Comparison of ENCODE assay signal across 31 mouse cellular contexts in the genomic region with DNA sequence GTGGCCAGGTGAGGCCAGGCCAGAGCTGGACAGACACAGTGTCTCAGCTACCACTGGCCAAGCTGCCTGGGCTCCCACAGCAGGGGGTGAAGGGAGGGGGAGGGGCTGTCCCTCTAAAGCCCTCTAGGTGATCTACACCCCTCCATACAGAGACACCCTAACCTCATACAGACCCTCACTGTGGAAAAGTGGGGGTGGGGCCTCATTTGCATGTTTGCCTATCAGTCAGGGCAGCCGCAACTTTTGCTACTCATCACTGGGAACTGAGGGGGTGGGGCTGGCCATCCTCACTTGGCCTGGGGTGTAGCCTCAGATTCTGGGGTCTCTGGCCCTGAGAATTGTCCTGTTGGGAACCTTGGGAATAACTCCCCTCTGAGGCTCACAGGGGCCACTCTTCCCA. TPM values are rescaled to one million over a fixed set of nuclear protein-coding genes. Genes with fewer than 3 reads are reported as not detected.
DNase-seq lines count a peak whose midpoint lies in the region; ATAC-seq lines count a peak whose summit lies in the region.
"Had no signal": no experiment of that assay in that cellular context is flagged by ENCODE, and none has a peak within 500 bp of the region (broad histone marks: within the 10 kb centered on the region; RNA-seq: fewer than 3 reads in every experiment).

No protein-coding gene starts in this region.

- 0 out of 2 replicates have a peak, but pooled peaks cover 2% of the 10 kb centered on the region for H3K9me3 ChIP-seq in heart, embryonic 12.5 days (replicated peaks)
- no peaks in the 10 kb centered on the region for H3K9me3 ChIP-seq in limb, embryonic 13.5 days
- H3K9me3 ChIP-seq in limb, embryonic 10.5 days (replicated peaks) = no peaks in the 10 kb centered on the region
- H3K9me3 ChIP-seq in forebrain, embryonic 10.5 days = no peaks in the 10 kb centered on the region
- H3K9me3 ChIP-seq: embryonic facial prominence, embryonic 15.5 days; forebrain, embryonic 13.5 days; intestine, embryonic 15.5 days; liver, embryonic 12.5 days; midbrain, embryonic 15.5 days had no signal

- 33% methylated on average over 1 of the region's 1 CpGs for WGBS in heart, embryonic 12.5 days
- 31% methylated on average over 1 of the region's 1 CpGs for WGBS in limb, embryonic 13.5 days
- 29% methylated on average over 1 of the region's 1 CpGs for WGBS in limb, embryonic 10.5 days
- WGBS in forebrain, embryonic 10.5 days = 50% methylated on average over 1 of the region's 1 CpGs

- no peak for DNase-seq in heart, postnatal 25 days (ENCODE audit: low spot score)
- DNase-seq in limb, embryonic 10.5 days (ENCODE audit: low spot score) = no peak
- DNase-seq in testis, postnatal 10 days (ENCODE audit: low spot score) = peak; percentile 62
- no peak for DNase-seq in testis, postnatal 14 days (ENCODE audit: low spot score)
- DNase-seq in forebrain, embryonic 10.5 days (ENCODE audit: extremely low spot score, low spot score) = no peak
- DNase-seq: B cell, adult 2 months; cerebellum, adult 9-10 months; embryo, embryonic 11 days; kidney, postnatal 14 days; layer of hippocampus, adult 9-11 months; liver, postnatal 0 days; lung, postnatal 36 days; thymus, postnatal 14 days had no signal

- no peak overlapping the region for H3K27ac ChIP-seq in heart, embryonic 12.5 days (ENCODE audit: poor library complexity, severe bottlenecking)
- no peak overlapping the region for H3K27ac ChIP-seq in limb, embryonic 13.5 days
- H3K27ac ChIP-seq in limb, embryonic 10.5 days = no peak overlapping the region
- no peak overlapping the region for H3K27ac ChIP-seq in forebrain, embryonic 10.5 days
- H3K27ac ChIP-seq: embryonic facial prominence, embryonic 15.5 days; forebrain, embryonic 13.5 days; hindbrain, postnatal 0 days; intestine, embryonic 15.5 days; liver, embryonic 12.5 days; midbrain, embryonic 15.5 days had no signal

- intact Hi-C loops in heart, postnatal 25 days (cut with DNase I) = loop anchor here (5.0 kb wide), 1 partner anchor 102 kb away; no protein-coding TSS in a partner anchor

- no peak overlapping the region for H3K9ac ChIP-seq in heart, embryonic 12.5 days
- peak overlapping the region; percentile 59; the same call in 1 of the 2 replicates for H3K9ac ChIP-seq in limb, embryonic 13.5 days
- H3K9ac ChIP-seq: embryonic facial prominence, embryonic 15.5 days; liver, embryonic 12.5 days; liver, postnatal 0 days; midbrain, embryonic 15.5 days had no signal

- ATAC-seq in heart, embryonic 12.5 days (ENCODE audit: insufficient number of reproducible peaks, low FRiP score) = peak; percentile 35; the same call in 1 of the 2 replicates
- ATAC-seq in limb, embryonic 13.5 days (ENCODE audit: low FRiP score, low read depth) = no peak
- ATAC-seq: activated CD4-positive, CD25-positive, alpha-beta regulatory T cell, adult 4 months had no signal

- H3K4me1 ChIP-seq in heart, embryonic 12.5 days (replicated peaks) = peaks cover 8% of the 10 kb centered on the region
- peaks cover 4% of the 10 kb centered on the region for H3K4me1 ChIP-seq in limb, embryonic 13.5 days
- peaks cover 5% of the 10 kb centered on the region for H3K4me1 ChIP-seq in limb, embryonic 10.5 days
- peaks cover 27% of the 10 kb centered on the region for H3K4me1 ChIP-seq in forebrain, embryonic 10.5 days

- H3K36me3 ChIP-seq in heart, embryonic 12.5 days = no peaks in the 10 kb centered on the region
- H3K36me3 ChIP-seq in limb, embryonic 13.5 days = no peaks in the 10 kb centered on the region
- H3K36me3 ChIP-seq in limb, embryonic 10.5 days = no peaks in the 10 kb centered on the region
- no peaks in the 10 kb centered on the region for H3K36me3 ChIP-seq in forebrain, embryonic 10.5 days (replicated peaks)
- H3K36me3 ChIP-seq: embryonic facial prominence, embryonic 15.5 days; intestine, embryonic 15.5 days; liver, embryonic 12.5 days; midbrain, embryonic 15.5 days had no signal

- no peak overlapping the region for H3K4me3 ChIP-seq in heart, embryonic 12.5 days
- H3K4me3 ChIP-seq in limb, embryonic 13.5 days = no peak overlapping the region
- no peak overlapping the region for H3K4me3 ChIP-seq in limb, embryonic 10.5 days
- no peak overlapping the region for H3K4me3 ChIP-seq in forebrain, embryonic 10.5 days
- H3K4me3 ChIP-seq: embryonic facial prominence, embryonic 15.5 days; forebrain, embryonic 13.5 days; intestine, embryonic 15.5 days; liver, embryonic 12.5 days; midbrain, embryonic 15.5 days had no signal

- peaks cover 40% of the 10 kb centered on the region for H3K27me3 ChIP-seq in heart, embryonic 12.5 days (replicated peaks)
- peaks cover 55% of the 10 kb centered on the region for H3K27me3 ChIP-seq in limb, embryonic 13.5 days
- peaks cover 56% of the 10 kb centered on the region for H3K27me3 ChIP-seq in limb, embryonic 10.5 days (ENCODE audit: low read depth, poor library complexity, severe bottlenecking)
- peaks cover 48% of the 10 kb centered on the region for H3K27me3 ChIP-seq in forebrain, embryonic 10.5 days (ENCODE audit: poor library complexity, severe bottlenecking)
- H3K27me3 ChIP-seq: midbrain, embryonic 15.5 days had no signal

- no peak overlapping the region for H3K4me2 ChIP-seq in heart, embryonic 12.5 days
- H3K4me2 ChIP-seq in limb, embryonic 13.5 days (replicated peaks) = no peak overlapping the region
- H3K4me2 ChIP-seq: embryonic facial prominence, embryonic 15.5 days; forebrain, embryonic 13.5 days; intestine, embryonic 15.5 days; liver, embryonic 12.5 days; midbrain, embryonic 15.5 days had no signal

RNA-seq across cellular contexts. Expression of gene Tcf3, which starts 11.6 kb away (rescaled TPM):
- polyA plus RNA-seq in heart, embryonic 12.5 days (2016; fragmentation: Nextera tagmentation; extraction: Ambion mirVana) = 85.8 and 89.4 TPM in 2 replicates
- 10 to 100 TPM; 20.3 to 20.9 TPM for total RNA-seq in heart, postnatal 25 days (2021)
- 153 and 157 TPM in 2 replicates for polyA plus RNA-seq in limb, embryonic 13.5 days (2015; fragmentation: Nextera tagmentation; extraction: Ambion mirVana)
- 260 and 283 TPM in 2 replicates for polyA plus RNA-seq in limb, embryonic 10.5 days (2016; fragmentation: Nextera tagmentation; extraction: Ambion mirVana)
- 191 and 199 TPM in 2 replicates for polyA plus RNA-seq in forebrain, embryonic 10.5 days (2016; fragmentation: Nextera tagmentation; extraction: Ambion mirVana)

RNA-seq across cellular contexts. Expression of gene Uqcr11, which starts 38.4 kb away (rescaled TPM):
- polyA plus RNA-seq in heart, embryonic 12.5 days (2016; fragmentation: Nextera tagmentation; extraction: Ambion mirVana) = 951 and 1,026 TPM in 2 replicates
- 1,000 to 10,000 TPM; 1,983 to 2,045 TPM for total RNA-seq in heart, postnatal 25 days (2021)
- 443 and 459 TPM in 2 replicates for polyA plus RNA-seq in limb, embryonic 13.5 days (2015; fragmentation: Nextera tagmentation; extraction: Ambion mirVana)
- polyA plus RNA-seq in limb, embryonic 10.5 days (2016; fragmentation: Nextera tagmentation; extraction: Ambion mirVana) = 651 and 677 TPM in 2 replicates
- polyA plus RNA-seq in forebrain, embryonic 10.5 days (2016; fragmentation: Nextera tagmentation; extraction: Ambion mirVana) = 625 and 631 TPM in 2 replicates

RNA-seq across cellular contexts. Expression of gene Mbd3, which starts 45.7 kb away (rescaled TPM):
- polyA plus RNA-seq in heart, embryonic 12.5 days (2016; fragmentation: Nextera tagmentation; extraction: Ambion mirVana) = 176 and 181 TPM in 2 replicates
- 10 to 100 TPM; 85.2 to 88.9 TPM for total RNA-seq in heart, postnatal 25 days (2021)
- polyA plus RNA-seq in limb, embryonic 13.5 days (2015; fragmentation: Nextera tagmentation; extraction: Ambion mirVana) = 276 and 288 TPM in 2 replicates
- polyA plus RNA-seq in limb, embryonic 10.5 days (2016; fragmentation: Nextera tagmentation; extraction: Ambion mirVana) = 453 and 469 TPM in 2 replicates
- 343 and 346 TPM in 2 replicates for polyA plus RNA-seq in forebrain, embryonic 10.5 days (2016; fragmentation: Nextera tagmentation; extraction: Ambion mirVana)

RNA-seq across cellular contexts. Expression of gene Onecut3, which starts 49.6 kb away (rescaled TPM):
- polyA plus RNA-seq in heart, embryonic 12.5 days (2016; fragmentation: Nextera tagmentation; extraction: Ambion mirVana) = not detected in 2 replicates
- under 1 TPM in 1 of 2 experiments, not detected in 1; 0.05 TPM for total RNA-seq in heart, postnatal 25 days (2021)
- polyA plus RNA-seq in limb, embryonic 13.5 days (2015; fragmentation: Nextera tagmentation; extraction: Ambion mirVana) = not detected in 2 replicates
- not detected in 2 replicates for polyA plus RNA-seq in limb, embryonic 10.5 days (2016; fragmentation: Nextera tagmentation; extraction: Ambion mirVana)
- 0.05 and 0.07 TPM in 2 replicates for polyA plus RNA-seq in forebrain, embryonic 10.5 days (2016; fragmentation: Nextera tagmentation; extraction: Ambion mirVana)
- total RNA-seq: adrenal gland, postnatal 10 days; ES-E14; gastrocnemius, postnatal 10 days; left cerebral cortex, postnatal 10 days; megakaryocyte-erythroid progenitor cell, adult 5-6 weeks had no signal
- polyA plus RNA-seq: activated CD4-positive, CD25-positive, alpha-beta regulatory T cell, adult 4 months; embryonic facial prominence, embryonic 15.5 days; gonadal fat pad, adult 2 months; heart, postnatal 0 days; kidney, embryonic 14.5 days; liver, postnatal 0 days; lung, embryonic 16.5 days had no signal

RNA-seq across cellular contexts. Expression of gene Mex3d, which starts 57.6 kb away (rescaled TPM):
- 6.1 and 6.2 TPM in 2 replicates for polyA plus RNA-seq in heart, embryonic 12.5 days (2016; fragmentation: Nextera tagmentation; extraction: Ambion mirVana)
- 1 to 10 TPM; 7.5 to 8.8 TPM for total RNA-seq in heart, postnatal 25 days (2021)
- 9.2 and 9.5 TPM in 2 replicates for polyA plus RNA-seq in limb, embryonic 13.5 days (2015; fragmentation: Nextera tagmentation; extraction: Ambion mirVana)
- 7.2 and 7.5 TPM in 2 replicates for polyA plus RNA-seq in limb, embryonic 10.5 days (2016; fragmentation: Nextera tagmentation; extraction: Ambion mirVana)
- 6.8 and 7.0 TPM in 2 replicates for polyA plus RNA-seq in forebrain, embryonic 10.5 days (2016; fragmentation: Nextera tagmentation; extraction: Ambion mirVana)
